Mouse (Mus musculus) C2C12 (cell line): ENCODE data around the gene Socs3.

Experiments used
- CTCF ChIP-seq: IDR thresholded peaks from one replicate; pipeline ENCODE4 v1.5.1; 2011; ENCODE audit not compliant: control insufficient read depth, insufficient read depth, insufficient read length
- FOSL1 ChIP-seq: IDR thresholded peaks from one replicate; pipeline ENCODE4 v1.8.0; 2011; ENCODE audit warnings: mild to moderate bottlenecking, low read length; ENCODE audit not compliant: poor library complexity, insufficient read depth, severe bottlenecking
- MAX ChIP-seq: IDR thresholded peaks from one replicate; pipeline ENCODE4 v1.6.1; 2011; ENCODE audit warnings: mild to moderate bottlenecking, control low read depth
- MYOD1 ChIP-seq: IDR thresholded peaks from one replicate; pipeline ENCODE4 v1.6.1; 2011; ENCODE audit warnings: low read depth; ENCODE audit not compliant: control insufficient read depth, insufficient read length
- MYOG ChIP-seq: IDR thresholded peaks from one replicate; pipeline ENCODE4 v1.6.1; 2011; ENCODE audit not compliant: control insufficient read depth, insufficient read length; ENCODE audit errors: extremely low read depth
- USF1 ChIP-seq: IDR thresholded peaks from one replicate; pipeline ENCODE4 v1.6.1; 2011; ENCODE audit warnings: low read depth, mild to moderate bottlenecking, control low read depth, moderate library complexity

DNA sequence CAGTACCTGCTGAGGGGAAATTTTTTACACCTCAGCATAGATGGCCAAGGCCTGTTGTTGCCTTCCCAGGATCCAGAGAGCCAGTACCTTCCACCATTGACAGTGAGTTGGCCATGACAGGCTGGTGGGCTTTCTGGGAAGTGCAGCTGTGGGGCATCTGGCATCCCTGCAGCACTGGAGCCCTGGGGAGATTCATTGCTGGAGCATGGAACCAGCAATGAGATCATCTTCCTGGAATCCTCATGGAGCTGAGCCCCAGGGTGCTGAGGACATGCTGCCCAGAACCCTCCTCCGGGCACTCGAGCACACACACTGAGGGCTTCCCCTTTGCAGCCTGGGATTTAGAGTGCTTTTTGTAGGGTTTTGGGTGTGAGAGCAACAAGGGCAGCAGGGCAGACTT lies 25.4 kb upstream of the Socs3 start:
- TF ChIP-seq CTCF (no peak), MAX (peak; percentile 84), FOSL1 (no peak), MYOD1 (peak; percentile 58), MYOG (no peak), USF1 (no peak)
